Mouse (Mus musculus): ENCODE results near the gene Emid1. TPM values are rescaled to one million over a fixed set of nuclear protein-coding genes. Genes with fewer than 3 reads are reported as not detected.

Emid1 gene
- polyA plus RNA-seq, 1 experiment from 2014 or later, result 22.4 TPM

DNA sequence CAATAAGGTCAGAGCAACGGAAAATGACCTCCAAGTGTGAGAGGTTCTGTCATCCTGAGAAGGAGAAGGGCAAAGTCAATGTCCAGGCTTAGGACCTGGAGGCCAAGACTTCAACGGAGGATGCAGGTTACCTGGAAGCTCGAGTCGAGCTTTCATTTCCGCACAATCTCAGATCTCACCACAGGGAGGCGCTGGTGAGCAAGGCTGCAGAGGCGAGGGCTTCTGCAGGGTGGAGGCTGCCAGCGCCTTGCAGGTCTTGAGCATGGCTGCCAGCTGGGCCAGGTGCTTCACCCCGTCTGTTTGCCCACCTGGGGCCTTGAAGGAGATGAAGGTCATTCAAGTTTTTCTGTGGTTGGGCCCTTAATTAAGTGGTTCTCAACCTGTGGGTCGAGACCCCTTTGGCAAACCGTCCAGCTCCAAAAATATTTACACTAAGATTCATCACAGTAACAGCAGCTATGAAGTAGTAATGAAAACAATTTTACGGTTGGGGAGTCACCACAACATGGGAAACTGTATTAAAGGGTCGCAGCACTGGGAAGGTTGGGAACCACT lies 29.9 kb upstream of the Emid1 start:
- Histone ChIP-seq H3K9me3 (no peaks in the 10 kb centered on the region), H3K9ac (replicated peaks) (no peak overlapping the region), H3K36me3 (no peaks in the 10 kb centered on the region), H3K27ac (replicated peaks) (no peak overlapping the region), H3K4me2 (replicated peaks) (no peak overlapping the region), H3K27me3 (no peaks in the 10 kb centered on the region), H3K4me3 (no peak overlapping the region), H3K4me1 (peaks cover 5% of the 10 kb centered on the region; the same call in 1 of the 2 replicates)
- ATAC-seq (replicated peaks), result no peak; the same call in 1 of the 2 replicates
- 22% methylated on average over 13 of the region's 13 CpGs for WGBS

DNA sequence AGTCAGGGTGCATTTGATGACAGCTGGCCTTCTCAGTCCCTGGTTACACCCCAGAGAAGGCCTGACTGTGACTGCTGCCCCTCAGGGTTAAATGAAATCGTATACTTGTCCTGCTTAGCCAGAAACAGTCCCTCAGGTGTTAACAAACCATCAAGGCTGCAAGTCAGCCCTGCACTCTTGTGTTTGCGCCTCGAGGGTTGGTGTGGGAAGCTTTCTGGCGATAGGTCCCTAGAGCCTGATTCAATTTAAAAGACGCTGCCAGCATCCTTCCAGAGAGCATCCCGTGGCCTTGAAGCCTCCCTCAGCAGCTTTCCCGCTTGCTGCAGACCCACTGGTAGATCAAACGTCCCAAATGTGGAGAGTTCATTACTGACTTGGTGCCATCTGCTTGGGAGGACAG lies 27.3 kb upstream of the Emid1 start:
- no peak overlapping the region for H3K27ac ChIP-seq (replicated peaks)
- no peaks in the 10 kb centered on the region for H3K27me3 ChIP-seq
- no peak overlapping the region for H3K4me2 ChIP-seq (replicated peaks)
- H3K9ac ChIP-seq (replicated peaks), result no peak overlapping the region
- ATAC-seq (replicated peaks), result no peak
- H3K4me3 ChIP-seq, result no peak overlapping the region
- H3K36me3 ChIP-seq, result no peaks in the 10 kb centered on the region
- peaks cover 4% of the 10 kb centered on the region; the same call in 1 of the 2 replicates for H3K4me1 ChIP-seq
- WGBS, result 55% methylated on average over 8 of the region's 8 CpGs
- H3K9me3 ChIP-seq, result no peaks in the 10 kb centered on the region

DNA sequence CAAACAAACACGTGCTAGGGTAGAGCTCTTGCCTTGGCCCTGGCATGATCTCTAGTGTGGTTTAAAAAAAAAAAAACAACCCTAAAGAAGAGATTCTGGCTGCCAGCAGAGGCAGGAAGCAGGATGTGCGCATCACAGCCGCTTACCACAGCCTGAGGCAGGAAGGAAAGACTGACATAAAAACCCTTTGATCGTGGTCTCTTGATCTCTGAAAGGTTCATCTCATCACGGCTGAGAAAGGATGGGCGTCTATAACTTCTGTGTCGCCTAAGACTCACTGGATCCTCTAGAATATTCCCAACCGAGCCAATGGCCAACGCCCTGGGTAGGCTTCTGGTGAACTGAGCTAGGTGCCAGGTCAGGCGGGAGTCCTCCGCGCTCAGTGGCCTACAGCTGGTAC lies 25.1 kb upstream of the Emid1 start:
- no peaks in the 10 kb centered on the region for H3K36me3 ChIP-seq
- no peaks in the 10 kb centered on the region for H3K4me1 ChIP-seq
- no peak overlapping the region for H3K4me2 ChIP-seq (replicated peaks)
- no peaks in the 10 kb centered on the region for H3K27me3 ChIP-seq
- WGBS, result 91% methylated on average over 12 of the region's 12 CpGs
- no peak overlapping the region for H3K9ac ChIP-seq (replicated peaks)
- H3K27ac ChIP-seq (replicated peaks), result no peak overlapping the region
- ATAC-seq (replicated peaks), result no peak
- no peak overlapping the region for H3K4me3 ChIP-seq
- H3K9me3 ChIP-seq, result no peaks in the 10 kb centered on the region

DNA sequence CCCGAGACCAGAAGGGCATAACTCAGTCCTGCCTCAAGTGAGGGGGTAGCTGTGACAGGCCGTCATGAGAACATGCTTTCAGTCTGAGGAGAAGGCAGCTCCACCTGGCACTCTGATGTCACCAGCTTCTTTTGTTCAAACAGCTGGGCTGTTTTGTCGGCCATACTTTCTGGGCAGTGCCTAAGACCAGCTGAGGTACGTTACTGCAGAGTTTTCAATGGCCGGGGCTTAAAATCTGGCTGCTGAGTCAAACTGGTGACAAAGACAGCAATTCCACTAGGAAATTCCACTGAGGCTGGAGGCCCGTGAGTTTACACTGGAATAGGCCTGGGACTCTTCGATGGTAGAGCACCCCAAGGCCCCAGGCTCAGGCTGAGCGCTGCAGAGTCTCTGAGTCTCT lies 24.6 kb upstream of the Emid1 start:
- no peak for ATAC-seq (replicated peaks)

DNA sequence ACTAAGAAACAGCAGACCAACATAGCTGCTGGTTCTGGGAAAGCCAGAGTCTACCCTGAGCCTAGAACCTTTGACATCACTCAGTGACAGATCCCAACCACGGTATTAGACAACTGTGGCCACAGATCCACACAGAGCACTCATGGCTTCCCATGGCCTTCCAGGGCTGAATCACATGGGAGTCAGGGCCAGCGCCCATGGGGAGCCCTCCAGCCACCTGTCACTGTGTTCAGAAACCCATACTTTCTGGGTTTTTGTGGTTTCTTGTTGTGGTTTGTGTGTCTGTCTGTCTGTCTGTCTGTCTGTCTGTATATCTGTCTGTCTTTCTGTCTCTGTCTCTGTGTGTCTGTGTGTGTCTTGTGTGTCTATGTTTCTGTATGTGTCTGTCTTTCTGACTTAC lies 23.8 kb upstream of the Emid1 start:
- no peaks in the 10 kb centered on the region for H3K36me3 ChIP-seq
- H3K4me3 ChIP-seq, result no peak overlapping the region
- no peaks in the 10 kb centered on the region for H3K9me3 ChIP-seq
- H3K27me3 ChIP-seq, result no peaks in the 10 kb centered on the region
- no peak for ATAC-seq (replicated peaks)
- H3K9ac ChIP-seq (replicated peaks), result no peak overlapping the region
- whole genome bisulfite sequencing, result 93% methylated on average over 2 of the region's 2 CpGs
- no peaks in the 10 kb centered on the region for H3K4me1 ChIP-seq
- no peak overlapping the region for H3K27ac ChIP-seq (replicated peaks)
- H3K4me2 ChIP-seq (replicated peaks), result no peak overlapping the region

More for the DNA sequence above, 24.6 kb upstream of the Emid1 start:
- Histone ChIP-seq H3K4me2 (replicated peaks) (no peak overlapping the region), H3K36me3 (no peaks in the 10 kb centered on the region), H3K4me1 (no peaks in the 10 kb centered on the region), H3K9ac (replicated peaks) (no peak overlapping the region), H3K27me3 (no peaks in the 10 kb centered on the region), H3K9me3 (no peaks in the 10 kb centered on the region), H3K27ac (replicated peaks) (no peak overlapping the region), H3K4me3 (no peak overlapping the region)
- 65% methylated on average over 8 of the region's 8 CpGs for WGBS

DNA sequence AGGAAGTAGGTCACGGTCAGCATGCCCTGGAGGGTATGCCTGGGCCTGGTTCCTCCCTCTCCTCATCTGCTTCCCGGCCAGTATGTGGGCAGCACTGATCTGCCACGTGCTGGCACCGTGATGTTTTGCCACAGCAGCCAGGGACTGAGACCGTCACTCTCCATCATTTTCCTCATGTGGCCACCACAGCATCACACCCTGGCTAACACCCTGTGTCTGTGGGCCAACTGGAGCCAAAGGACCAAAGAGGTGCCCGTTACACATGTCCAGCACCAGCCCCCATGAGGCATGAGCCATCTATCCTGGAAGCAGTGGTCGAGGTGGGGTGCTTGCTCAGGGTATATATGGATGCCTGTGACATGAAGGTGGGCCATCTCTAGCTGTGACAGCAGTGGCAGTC lies 23.1 kb upstream of the Emid1 start:
- no peaks in the 10 kb centered on the region for H3K4me1 ChIP-seq
- H3K4me3 ChIP-seq, result no peak overlapping the region
- H3K4me2 ChIP-seq (replicated peaks), result no peak overlapping the region
- H3K36me3 ChIP-seq, result no peaks in the 10 kb centered on the region
- H3K9ac ChIP-seq (replicated peaks), result no peak overlapping the region
- no peak for ATAC-seq (replicated peaks)
- 94% methylated on average over 7 of the region's 7 CpGs for WGBS
- H3K27me3 ChIP-seq, result no peaks in the 10 kb centered on the region
- no peak overlapping the region for H3K27ac ChIP-seq (replicated peaks)
- no peaks in the 10 kb centered on the region for H3K9me3 ChIP-seq

DNA sequence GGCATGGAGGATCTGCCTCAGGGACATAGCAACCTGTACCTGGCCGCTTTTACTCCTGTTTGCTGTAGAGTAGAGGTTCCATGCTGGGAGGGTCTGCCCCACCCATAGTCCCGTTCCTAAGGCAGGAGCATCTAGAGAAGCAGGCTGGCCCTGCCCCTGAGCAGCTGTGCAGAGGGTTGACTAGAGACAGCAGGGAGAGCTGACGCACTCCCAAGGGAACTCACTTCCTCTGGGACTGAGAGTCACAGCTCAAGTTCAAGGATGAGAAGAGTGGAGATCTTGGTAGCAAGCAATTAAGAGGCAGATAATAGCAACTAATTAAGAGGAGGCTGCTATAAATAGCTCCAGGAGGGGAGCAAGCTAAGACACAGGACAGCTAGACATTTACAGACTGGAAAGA lies 20.8 kb upstream of the Emid1 start:
- Histone ChIP-seq H3K4me2 (replicated peaks) (no peak overlapping the region), H3K27me3 (no peaks in the 10 kb centered on the region), H3K27ac (replicated peaks) (no peak overlapping the region), H3K9me3 (no peaks in the 10 kb centered on the region), H3K4me1 (peaks cover 1% of the 10 kb centered on the region), H3K4me3 (no peak overlapping the region), H3K36me3 (no peaks in the 10 kb centered on the region), H3K9ac (replicated peaks) (no peak overlapping the region)
- ATAC-seq (replicated peaks), result no peak
- WGBS, result 39% methylated on average over 3 of the region's 3 CpGs

DNA sequence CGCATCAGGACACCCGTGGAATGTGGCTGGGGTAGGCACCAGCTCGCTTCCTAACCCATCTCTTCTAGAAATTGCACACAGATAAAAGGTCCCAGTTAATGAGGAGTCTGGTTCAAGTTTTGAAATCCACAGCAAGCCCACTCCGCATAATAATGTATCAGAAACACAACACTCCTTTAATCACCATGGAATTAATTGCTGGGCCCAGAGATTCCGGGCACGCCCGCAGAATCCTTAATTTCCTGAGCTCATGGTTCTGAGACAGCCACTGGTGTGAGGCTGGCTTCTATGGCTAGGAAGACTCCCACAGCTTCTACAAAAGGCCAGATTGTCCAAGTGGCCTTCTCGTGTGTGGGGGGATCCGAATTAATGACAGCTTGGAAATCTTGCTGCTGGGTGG lies 15.3 kb upstream of the Emid1 start:
- no peak overlapping the region for H3K4me2 ChIP-seq (replicated peaks)
- no peaks in the 10 kb centered on the region for H3K36me3 ChIP-seq
- H3K4me3 ChIP-seq, result no peak overlapping the region
- peaks cover 40% of the 10 kb centered on the region for H3K4me1 ChIP-seq
- WGBS, result 21% methylated on average over 9 of the region's 9 CpGs
- H3K9me3 ChIP-seq, result no peaks in the 10 kb centered on the region
- peak overlapping the region; percentile 92 for H3K27ac ChIP-seq (replicated peaks)
- peak; percentile 46 for ATAC-seq (replicated peaks)
- no peaks in the 10 kb centered on the region for H3K27me3 ChIP-seq
- H3K9ac ChIP-seq (replicated peaks), result no peak overlapping the region

DNA sequence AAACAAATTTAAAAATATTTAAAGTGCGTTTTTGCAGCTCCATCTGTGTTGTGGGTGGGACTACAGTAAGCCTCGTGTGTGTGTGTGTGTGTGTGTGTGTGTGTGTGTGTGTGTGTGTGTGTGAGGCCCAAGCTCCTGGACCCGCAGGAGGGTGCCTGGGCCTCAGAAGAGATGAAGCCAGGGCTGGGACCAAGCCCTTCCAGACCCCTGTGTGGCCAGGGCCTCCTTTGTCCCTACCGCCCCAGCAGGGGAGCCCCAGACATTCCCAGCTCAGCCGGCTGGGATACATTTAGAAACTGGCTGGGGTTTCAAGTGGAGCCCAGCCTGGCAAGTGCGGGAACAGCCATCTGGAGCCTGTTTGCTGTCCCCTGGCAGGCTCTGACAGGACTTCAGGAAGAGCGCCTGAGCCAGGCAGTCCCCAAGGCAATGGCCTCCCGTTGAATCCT lies 13.4 kb upstream of the Emid1 start:
- H3K9ac ChIP-seq (replicated peaks), result no peak overlapping the region
- H3K27me3 ChIP-seq, result no peaks in the 10 kb centered on the region
- peak; percentile 82 for ATAC-seq (replicated peaks)
- 8% methylated on average over 8 of the region's 8 CpGs for WGBS
- H3K4me1 ChIP-seq, result peaks cover 40% of the 10 kb centered on the region
- no peaks in the 10 kb centered on the region for H3K36me3 ChIP-seq
- no peak overlapping the region for H3K4me2 ChIP-seq (replicated peaks)
- no peaks in the 10 kb centered on the region for H3K9me3 ChIP-seq
- H3K27ac ChIP-seq (replicated peaks), result peak overlapping the region; percentile 92
- H3K4me3 ChIP-seq, result no peak overlapping the region

DNA sequence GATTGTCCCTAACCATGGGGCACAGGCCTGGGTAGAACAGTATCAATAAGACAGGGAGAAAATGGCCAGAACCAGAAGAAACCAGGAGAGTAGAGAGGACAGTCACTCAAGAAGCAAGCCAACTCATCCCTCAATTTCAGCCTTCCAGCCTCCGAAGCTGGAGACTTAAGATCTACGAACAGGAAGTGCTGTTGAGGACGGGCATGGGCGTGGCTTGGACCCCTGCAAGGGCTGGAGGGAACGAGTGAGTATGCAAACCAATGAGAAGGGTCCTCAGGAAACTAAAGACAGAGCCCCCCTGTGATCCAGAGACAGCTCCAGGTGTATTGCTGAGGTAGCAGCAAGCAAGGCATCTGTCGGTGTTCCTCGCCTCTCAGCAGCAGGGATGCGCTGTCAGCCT lies 12.3 kb upstream of the Emid1 start:
- H3K4me2 ChIP-seq (replicated peaks), result no peak overlapping the region
- WGBS, result 25% methylated on average over 8 of the region's 8 CpGs
- peaks cover 40% of the 10 kb centered on the region for H3K4me1 ChIP-seq
- ATAC-seq (replicated peaks), result no peak
- no peak overlapping the region for H3K9ac ChIP-seq (replicated peaks)
- H3K4me3 ChIP-seq, result no peak overlapping the region
- no peaks in the 10 kb centered on the region for H3K9me3 ChIP-seq
- H3K36me3 ChIP-seq, result no peaks in the 10 kb centered on the region
- no peaks in the 10 kb centered on the region for H3K27me3 ChIP-seq
- peak overlapping the region; percentile 92 for H3K27ac ChIP-seq (replicated peaks)

DNA sequence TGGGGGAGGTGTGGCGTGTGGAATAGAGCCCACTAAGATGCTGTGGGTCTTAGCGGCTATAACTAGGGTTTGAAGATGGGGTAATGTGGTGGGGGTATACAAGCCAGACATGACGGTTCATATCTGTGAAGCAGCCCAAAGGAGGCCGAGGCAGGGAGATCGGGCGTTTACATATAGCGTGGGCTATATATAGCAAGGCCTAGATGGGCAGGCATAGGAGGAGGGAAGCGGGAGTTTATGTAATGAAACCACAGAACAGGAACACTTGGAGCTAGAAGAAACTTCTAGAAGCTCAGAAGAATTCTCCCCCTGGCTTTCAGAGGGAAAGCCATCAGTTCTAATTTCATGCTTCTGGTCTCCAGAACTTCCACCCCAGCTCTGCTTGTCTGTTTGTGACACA lies 11.4 kb upstream of the Emid1 start:
- Histone ChIP-seq H3K9ac (replicated peaks) (no peak overlapping the region), H3K4me2 (replicated peaks) (no peak overlapping the region), H3K27ac (replicated peaks) (no peak overlapping the region), H3K9me3 (no peaks in the 10 kb centered on the region), H3K4me3 (no peak overlapping the region), H3K36me3 (no peaks in the 10 kb centered on the region), H3K4me1 (peaks cover 40% of the 10 kb centered on the region), H3K27me3 (no peaks in the 10 kb centered on the region)
- ATAC-seq (replicated peaks), result no peak
- 92% methylated on average over 8 of the region's 8 CpGs for WGBS

DNA sequence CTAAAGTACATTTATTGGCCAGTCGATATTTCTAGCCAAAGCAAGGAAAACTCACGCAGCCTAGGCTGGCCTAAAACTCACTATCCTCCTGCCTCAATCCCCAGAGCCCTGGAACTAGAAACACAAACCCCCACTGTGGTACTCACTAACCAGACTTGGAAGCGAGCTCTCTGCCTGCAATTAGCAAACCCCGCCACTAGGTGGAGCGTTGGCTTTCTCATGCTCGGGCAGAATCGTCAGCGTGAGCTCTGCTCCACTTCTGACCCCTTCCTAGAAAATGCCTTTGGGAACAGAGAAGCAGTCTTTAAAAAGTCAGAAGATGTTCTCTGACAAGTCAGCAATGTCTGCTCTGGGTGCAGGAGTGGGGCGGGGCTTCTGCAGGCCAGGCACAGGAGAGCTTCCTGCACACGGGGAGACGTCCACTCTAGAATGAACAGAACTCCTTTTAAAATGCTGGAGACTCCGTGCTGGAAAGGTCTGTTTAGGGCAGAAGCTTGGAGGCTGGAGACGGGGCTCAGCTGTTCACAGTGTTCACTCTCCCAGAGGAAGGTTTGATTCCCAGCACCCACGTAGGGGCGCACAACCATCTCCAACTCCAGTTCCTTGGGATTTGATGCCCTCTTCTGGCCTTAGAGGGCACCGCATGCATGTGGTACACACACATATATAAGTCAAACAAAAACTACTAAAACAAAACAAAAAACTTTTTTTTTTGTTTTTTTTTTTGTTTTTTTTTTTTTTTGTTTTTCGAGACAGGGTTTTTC lies 8.8 kb upstream of the Emid1 start:
- H3K9ac ChIP-seq (replicated peaks), result no peak overlapping the region
- H3K27ac ChIP-seq (replicated peaks), result no peak overlapping the region
- ATAC-seq (replicated peaks), result no peak
- WGBS, result 75% methylated on average over 17 of the region's 17 CpGs
- H3K27me3 ChIP-seq, result no peaks in the 10 kb centered on the region
- no peak overlapping the region for H3K4me3 ChIP-seq
- no peaks in the 10 kb centered on the region for H3K9me3 ChIP-seq
- no peak overlapping the region for H3K4me2 ChIP-seq (replicated peaks)
- H3K36me3 ChIP-seq, result no peaks in the 10 kb centered on the region
- peaks cover 19% of the 10 kb centered on the region for H3K4me1 ChIP-seq

DNA sequence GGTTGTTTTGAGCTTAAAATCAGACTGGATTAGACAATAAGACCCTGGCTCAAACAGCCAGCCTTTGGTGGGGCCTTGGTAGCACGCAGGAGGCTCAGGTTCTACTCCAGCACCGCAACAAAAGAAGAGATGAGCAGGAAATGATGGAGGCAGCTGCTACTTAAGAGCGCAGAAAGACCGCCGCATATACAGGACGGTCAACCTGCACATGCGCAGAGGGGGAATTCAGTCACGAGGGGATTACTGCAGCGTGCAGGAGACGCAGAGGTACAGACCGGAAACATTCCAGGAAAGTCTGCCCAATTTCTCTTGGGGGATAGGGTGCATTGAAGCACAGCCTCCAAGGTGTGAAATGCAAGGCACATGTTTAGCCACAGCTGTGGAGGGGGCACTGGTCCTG lies 6.0 kb upstream of the Emid1 start:
- no peak overlapping the region for H3K27ac ChIP-seq (replicated peaks)
- H3K36me3 ChIP-seq, result no peaks in the 10 kb centered on the region
- H3K9me3 ChIP-seq, result no peaks in the 10 kb centered on the region
- no peak overlapping the region for H3K4me2 ChIP-seq (replicated peaks)
- H3K4me3 ChIP-seq, result no peak overlapping the region
- no peak overlapping the region for H3K9ac ChIP-seq (replicated peaks)
- H3K4me1 ChIP-seq, result no peaks in the 10 kb centered on the region; the same call in 1 of the 2 replicates
- WGBS, result 90% methylated on average over 11 of the region's 11 CpGs
- no peak for ATAC-seq (replicated peaks)
- H3K27me3 ChIP-seq, result no peaks in the 10 kb centered on the region

All from forebrain, embryonic 15.5 days (tissue).